ENCODE assay signal across 10 mouse cellular contexts in genomic region chr5:110434816-110435215, GRCm38 (mm10). TPM values are rescaled to one million over a fixed set of nuclear protein-coding genes. Genes with fewer than 3 reads are reported as not detected.
DNase-seq lines count a peak whose midpoint lies in the region; ATAC-seq and TF ChIP-seq lines count a peak whose summit lies in the region.
"Had no signal": no experiment of that assay in that cellular context is flagged by ENCODE, and none has a peak within 500 bp of the region (broad histone marks: within the 10 kb centered on the region; RNA-seq: fewer than 3 reads in every experiment).

No protein-coding gene starts in this region.

- TF ChIP-seq POLR2A in heart, adult 2 months (IDR thresholded peaks at IDR 0.05; ENCODE audit: insufficient read depth, low read depth, low read length): no peak

- intact Hi-C loops in heart, adult 2 months (cut with DNase I): no loop called here
- intact Hi-C loops in heart, postnatal 10 days (cut with DNase I): no loop called here

- peak; percentile 54; the same call in 1 of the 2 replicates for ATAC-seq in neural tube, embryonic 14.5 days (ENCODE audit: low read depth)
- ATAC-seq in forebrain, postnatal 0 days: peak; percentile 77

- H3K36me3 ChIP-seq in heart, adult 2 months (ENCODE audit: control insufficient read depth, insufficient read depth, low read length): peaks cover 3% of the 10 kb centered on the region; the same call in 1 of the 2 replicates
- peaks cover 13% of the 10 kb centered on the region for H3K36me3 ChIP-seq in neural tube, embryonic 14.5 days (ENCODE audit: control insufficient read depth, insufficient read depth, low read length)
- H3K36me3 ChIP-seq in forebrain, postnatal 0 days (ENCODE audit: insufficient read depth): peaks cover 25% of the 10 kb centered on the region

- no peak overlapping the region for H3K4me2 ChIP-seq in neural tube, embryonic 14.5 days (ENCODE audit: low read depth, low read length)
- H3K4me2 ChIP-seq in forebrain, postnatal 0 days (ENCODE audit: low read depth): no peak overlapping the region
- H3K4me2 ChIP-seq: lung, embryonic 15.5 days had no signal

- H3K9me3 ChIP-seq in neural tube, embryonic 14.5 days (ENCODE audit: control insufficient read depth, low read length): no peaks in the 10 kb centered on the region
- no peaks in the 10 kb centered on the region for H3K9me3 ChIP-seq in forebrain, postnatal 0 days (ENCODE audit: low read length)
- H3K9me3 ChIP-seq: lung, embryonic 15.5 days had no signal

- peak; percentile 76 for TF ChIP-seq CTCF in heart, adult 2 months (IDR thresholded peaks at IDR 0.05)
- TF ChIP-seq CTCF in forebrain, postnatal 0 days (IDR thresholded peaks at IDR 0.05; ENCODE audit: low read depth): peak; percentile 70

- H3K79me2 ChIP-seq in heart, adult 2 months (replicated peaks; ENCODE audit: control insufficient read depth, insufficient read depth, low read length): peaks cover 6% of the 10 kb centered on the region

- TF ChIP-seq EP300 in heart, adult 2 months (IDR thresholded peaks at IDR 0.05; ENCODE audit: insufficient read depth, low read depth, low read length): no peak

- H3K27me3 ChIP-seq in heart, adult 2 months (ENCODE audit: control insufficient read depth, insufficient read depth, low read length): no peaks in the 10 kb centered on the region
- no peaks in the 10 kb centered on the region for H3K27me3 ChIP-seq in neural tube, embryonic 14.5 days (ENCODE audit: control insufficient read depth, insufficient read depth, low read length)
- H3K27me3 ChIP-seq in forebrain, postnatal 0 days (ENCODE audit: insufficient read depth, low read length): no peaks in the 10 kb centered on the region
- H3K27me3 ChIP-seq: lung, embryonic 15.5 days had no signal

- peaks cover 21% of the 10 kb centered on the region for H3K4me1 ChIP-seq in heart, adult 2 months (ENCODE audit: control insufficient read depth, insufficient read depth, low read length)
- peaks cover 9% of the 10 kb centered on the region for H3K4me1 ChIP-seq in neural tube, embryonic 14.5 days (ENCODE audit: control insufficient read depth, insufficient read depth, low read length)
- 0 out of 2 replicates have a peak, but pooled peaks cover 2% of the 10 kb centered on the region for H3K4me1 ChIP-seq in forebrain, postnatal 0 days (ENCODE audit: insufficient read depth)

- no peak overlapping the region for H3K4me3 ChIP-seq in heart, adult 2 months
- H3K4me3 ChIP-seq in neural tube, embryonic 14.5 days (ENCODE audit: low read depth, low read length): no peak overlapping the region; the same call in 1 of the 2 replicates
- no peak overlapping the region for H3K4me3 ChIP-seq in forebrain, postnatal 0 days (ENCODE audit: low read depth, low read length)
- H3K4me3 ChIP-seq: lung, embryonic 15.5 days had no signal

- DNase-seq in heart, adult 2 months: no peak
- DNase-seq in heart, postnatal 10 days: no peak
- no peak for DNase-seq in neural tube, embryonic 10.5 days (ENCODE audit: extremely low spot score, low spot score)
- peak; percentile 21 for DNase-seq in forebrain, postnatal 0 days
- DNase-seq in thymus, postnatal 10 days (ENCODE audit: low spot score in 2 of 2): no peak
- no peak for DNase-seq in spleen, adult 12 weeks (ENCODE audit: low spot score)
- no peak for DNase-seq in heart, adult 11 months
- DNase-seq: cerebellum, adult 9-11 months had no signal

- H3K9ac ChIP-seq in heart, adult 2 months (ENCODE audit: low read depth, low read length): no peak overlapping the region
- H3K9ac ChIP-seq in neural tube, embryonic 14.5 days (replicated peaks; ENCODE audit: low read depth, low read length): no peak overlapping the region
- H3K9ac ChIP-seq in forebrain, postnatal 0 days: no peak overlapping the region
- H3K9ac ChIP-seq: lung, embryonic 15.5 days had no signal

- no peak overlapping the region for H3K27ac ChIP-seq in heart, adult 2 months
- no peak overlapping the region for H3K27ac ChIP-seq in neural tube, embryonic 14.5 days (ENCODE audit: low read depth, low read length)
- no peak overlapping the region for H3K27ac ChIP-seq in forebrain, postnatal 0 days (ENCODE audit: low read depth, low read length)
- H3K27ac ChIP-seq: lung, embryonic 15.5 days had no signal

RNA-seq across cellular contexts. Expression of gene Fbrsl1, which starts 13.5 kb away (rescaled TPM):
- 10 to 100 TPM; 47.0 to 51.8 TPM for total RNA-seq in heart, adult 2 months (2021)
- 28.1 and 39.3 TPM in 2 replicates for polyA plus RNA-seq in heart, adult 2 months (2012; rRNA removed)
- total RNA-seq in heart, postnatal 10 days (2021): 10 to 100 TPM; 51.1 to 55.1 TPM
- polyA plus RNA-seq in neural tube, embryonic 14.5 days (2014; fragmentation: Nextera tagmentation; extraction: Ambion mirVana): 21.2 and 23.5 TPM in 2 replicates
- 28.1 and 30.3 TPM in 2 replicates for total RNA-seq in forebrain, postnatal 0 days (2014; rRNA removed)
- polyA plus RNA-seq in forebrain, postnatal 0 days (2015; fragmentation: Nextera tagmentation; extraction: Ambion mirVana): 20.2 and 21.3 TPM in 2 replicates
